Mouse (Mus musculus): ENCODE measurements at regions not wholly inside any gene's neighbourhood (a gene's known extent, or its start where the extent isn't known, plus 50 kb on each side); places are given as distances from the start of the nearest gene placed in this dataset.
"Not testable (repeated sequence)": the region's sequence is repeated elsewhere in the genome, so short reads cannot be mapped to it uniquely, and the experiment has no call there.

DNA sequence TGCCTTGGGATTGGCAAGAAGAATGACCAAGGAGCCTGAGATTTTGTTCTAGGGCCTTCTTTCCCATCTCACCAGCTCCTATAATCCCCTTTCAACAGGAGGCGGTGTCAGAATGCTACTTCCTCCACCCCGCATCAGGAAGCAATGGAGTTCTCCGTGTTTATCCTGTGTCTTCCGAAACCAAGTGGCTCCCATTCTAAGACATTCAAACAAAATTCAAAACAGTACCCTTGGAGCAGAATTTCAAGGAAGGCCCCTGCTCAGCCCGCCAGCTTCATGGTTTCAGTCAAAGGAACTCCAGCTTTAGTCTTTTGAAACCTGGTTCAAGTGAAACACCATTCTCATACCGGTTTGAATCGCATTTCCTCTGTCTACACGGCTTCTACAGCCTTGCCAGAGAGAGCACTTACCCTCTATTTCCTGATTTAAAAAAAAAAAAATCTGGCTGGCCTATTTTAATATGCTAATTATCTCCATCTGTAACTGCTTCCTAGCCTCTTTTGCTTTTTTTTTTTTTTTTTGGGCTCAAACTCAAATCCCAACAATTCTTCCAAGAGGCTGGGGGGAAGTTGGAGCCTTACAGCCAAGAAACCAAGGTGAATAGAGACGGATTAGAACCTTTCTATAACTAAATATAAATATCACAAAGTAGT, 167.7 kb upstream of the Fam3c start:
- no peak for DNase-seq (ENCODE audit: low read depth, low spot score)

DNA sequence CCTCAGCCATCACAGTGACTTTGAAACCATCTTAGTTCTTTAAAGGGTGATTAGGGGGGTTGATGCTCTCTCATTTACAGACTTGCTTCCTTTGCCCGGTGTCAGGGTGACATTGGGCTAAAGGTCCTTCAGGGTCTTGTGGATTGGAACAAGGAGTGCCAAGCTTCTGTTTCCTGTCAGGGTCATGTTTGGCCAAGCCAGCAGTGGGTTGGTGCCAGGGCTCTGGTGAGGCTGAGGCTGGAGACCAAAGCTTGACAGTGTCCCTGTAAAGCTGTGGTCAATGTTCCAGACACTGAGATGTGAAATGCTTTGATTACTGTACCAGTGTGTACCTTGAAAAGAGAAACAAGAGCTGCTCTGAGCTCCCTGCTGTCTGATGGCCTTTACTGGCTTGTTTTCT, 150.8 kb upstream of the Fam3c start:
- no peak for DNase-seq (ENCODE audit: low read depth, low spot score)

DNA sequence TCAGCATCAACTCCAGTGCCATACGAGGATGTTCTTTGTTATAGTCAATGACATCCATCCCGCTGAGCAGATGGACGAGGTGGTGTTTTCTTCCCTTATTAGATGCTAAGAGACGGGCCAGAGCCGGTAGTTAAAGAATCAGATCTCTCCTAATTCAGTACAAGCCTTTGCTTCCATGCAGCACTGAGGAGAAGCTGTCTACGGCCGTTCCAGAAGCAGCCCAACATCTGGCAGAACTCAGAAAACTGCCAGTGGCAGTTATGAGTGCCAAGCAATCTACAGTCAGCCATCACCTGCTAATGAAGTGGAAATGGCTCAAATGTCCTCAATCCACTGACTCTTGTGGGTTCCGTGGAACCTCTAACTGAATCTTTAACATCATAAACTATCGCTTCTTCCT, 141.3 kb upstream of the Fam3c start:
- DNase-seq (ENCODE audit: low read depth, low spot score) = no peak

DNA sequence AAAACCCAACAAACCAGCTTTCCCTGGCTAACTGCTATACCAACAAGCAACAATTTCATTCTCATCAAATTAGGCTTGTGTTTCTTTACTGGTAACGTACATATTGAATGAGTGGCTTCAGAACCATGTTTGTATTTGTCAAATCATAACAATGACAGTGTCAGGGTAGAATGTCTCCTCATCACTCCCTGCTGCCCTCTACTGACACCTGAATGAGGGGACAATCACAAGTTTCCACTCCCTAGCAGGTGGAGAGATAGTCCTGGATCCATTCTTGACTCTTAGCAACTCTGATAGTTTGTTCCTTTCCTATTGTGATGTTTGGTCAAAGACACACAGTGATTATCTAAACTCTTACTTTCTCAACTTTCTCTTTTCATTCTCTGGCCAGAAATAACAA, 140.4 kb upstream of the Fam3c start:
- peak; percentile 11 for DNase-seq (ENCODE audit: low read depth, low spot score)

DNA sequence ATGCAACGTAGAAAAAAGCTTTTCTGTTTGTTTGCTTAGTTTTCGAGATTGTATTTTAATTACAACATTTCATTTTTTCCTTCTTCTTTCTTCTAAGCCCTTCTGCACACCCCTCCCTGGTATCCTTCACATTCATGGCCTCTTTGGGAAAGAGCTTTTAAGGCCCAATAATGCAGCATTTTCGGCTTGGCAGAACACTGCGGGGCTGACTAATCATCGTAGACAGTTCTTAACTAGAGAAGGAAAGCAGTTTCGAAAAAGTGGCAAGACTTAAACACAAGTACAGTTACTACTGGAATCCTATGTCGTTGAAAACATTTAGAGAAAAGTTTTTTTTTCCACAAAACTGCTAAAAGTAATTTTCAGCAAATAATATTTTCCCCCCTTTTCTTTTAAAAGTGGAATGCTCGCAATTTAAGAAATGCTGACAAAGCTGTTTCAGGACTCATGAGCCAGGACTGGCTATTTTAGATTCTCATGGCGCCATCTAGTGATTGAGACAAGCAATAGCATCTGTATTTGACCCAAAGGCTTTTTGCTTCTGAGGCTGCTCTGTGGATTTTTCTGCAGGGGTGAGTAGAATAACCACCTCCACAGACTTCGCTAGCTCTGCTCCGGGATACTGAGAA, 137.7 kb upstream of the Fam3c start:
- peak; percentile 62 for DNase-seq (ENCODE audit: low read depth, low spot score)

DNA sequence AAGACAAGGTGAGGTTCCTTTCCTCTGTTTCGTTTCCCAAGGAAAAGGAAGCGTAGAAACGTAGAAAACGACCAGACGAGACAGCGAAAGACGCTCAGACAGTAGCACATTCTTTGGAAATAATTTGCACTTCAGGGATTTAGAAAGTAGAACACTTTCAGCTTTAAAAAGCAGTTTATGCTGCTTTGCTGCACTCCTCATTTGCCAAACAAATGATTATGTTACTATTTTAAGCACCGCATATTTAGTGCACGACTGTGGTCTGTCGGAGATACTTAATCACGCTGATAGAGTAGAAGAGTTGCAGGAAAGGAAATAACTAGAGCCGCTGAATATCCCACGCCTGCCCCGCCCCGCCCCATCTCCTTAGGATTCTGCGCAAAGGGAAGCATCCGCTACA, 136.9 kb upstream of the Fam3c start:
- DNase-seq (ENCODE audit: low read depth, low spot score) = no peak

DNA sequence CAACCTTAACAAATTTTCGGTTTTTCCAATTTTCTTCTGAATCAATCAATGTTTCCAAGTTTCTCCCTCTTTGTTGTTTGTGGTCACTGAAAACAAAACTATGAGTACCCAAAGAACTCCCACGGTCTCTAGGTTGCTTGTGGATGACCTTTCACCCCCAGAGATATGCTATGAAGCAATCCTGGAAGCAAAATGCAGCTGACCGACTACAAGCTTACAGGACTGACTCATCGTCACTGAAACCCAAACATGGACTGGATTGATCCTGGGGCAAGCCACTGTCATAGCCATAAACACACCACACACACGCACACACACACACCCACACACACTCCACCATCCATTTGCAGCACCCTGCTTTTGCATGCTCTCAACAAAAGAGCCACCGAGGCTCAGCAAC, 134.7 kb upstream of the Fam3c start:
- DNase-seq (ENCODE audit: low read depth, low spot score) = no peak

DNA sequence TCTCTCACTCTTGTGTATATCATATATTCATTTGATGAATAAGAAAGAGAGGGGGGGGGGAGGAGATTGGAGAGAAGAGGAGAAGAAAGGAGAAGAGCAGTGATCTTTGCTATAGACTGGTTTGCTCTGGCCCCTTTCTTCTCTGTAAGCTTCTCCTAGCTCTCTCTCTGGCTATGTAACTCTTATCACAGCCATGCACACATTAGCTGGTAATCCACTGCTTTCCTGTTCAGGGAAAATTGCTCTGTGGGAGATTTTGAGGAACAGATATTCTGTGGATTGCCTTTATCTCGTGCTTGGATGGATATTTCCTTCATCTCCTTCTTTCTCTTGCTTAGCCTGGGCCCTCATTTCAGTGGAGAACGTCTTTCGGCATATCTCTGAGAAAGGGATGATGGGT, 131.4 kb upstream of the Fam3c start:
- DNase-seq (ENCODE audit: low read depth, low spot score) = no peak

DNA sequence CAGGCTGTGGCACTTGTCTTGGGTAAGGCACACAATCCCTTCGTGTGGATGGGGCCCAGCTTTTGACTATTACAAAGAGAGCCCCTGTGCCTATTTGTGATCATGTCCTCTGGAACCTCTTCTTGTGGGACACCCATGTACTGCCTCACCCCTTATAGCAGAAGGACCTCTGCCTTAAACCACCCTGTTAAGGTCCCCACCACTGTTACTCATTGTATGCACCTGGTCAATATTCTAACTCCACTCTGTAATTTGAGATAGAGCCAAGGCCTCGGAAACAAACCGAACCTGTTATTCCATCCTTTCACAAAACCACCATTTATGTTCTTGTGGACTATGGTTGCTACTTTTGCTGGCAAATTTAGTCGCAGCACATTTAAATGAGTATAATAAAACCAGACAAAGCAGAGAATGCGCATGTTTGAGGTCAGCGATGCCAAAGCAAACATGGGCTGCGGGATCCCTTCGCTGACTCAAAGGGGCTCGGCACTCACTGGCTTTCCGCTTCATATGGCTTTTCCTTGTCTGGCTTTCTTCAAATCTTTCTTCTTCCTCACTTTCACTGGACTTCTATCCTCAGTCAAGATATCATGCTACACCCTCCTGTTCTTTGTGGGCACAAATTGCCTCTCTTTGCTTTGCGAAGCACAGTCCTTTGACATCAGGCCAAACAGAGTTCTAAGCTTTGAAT, 129.9 kb upstream of the Fam3c start:
- no peak for DNase-seq (ENCODE audit: low read depth, low spot score)

DNA sequence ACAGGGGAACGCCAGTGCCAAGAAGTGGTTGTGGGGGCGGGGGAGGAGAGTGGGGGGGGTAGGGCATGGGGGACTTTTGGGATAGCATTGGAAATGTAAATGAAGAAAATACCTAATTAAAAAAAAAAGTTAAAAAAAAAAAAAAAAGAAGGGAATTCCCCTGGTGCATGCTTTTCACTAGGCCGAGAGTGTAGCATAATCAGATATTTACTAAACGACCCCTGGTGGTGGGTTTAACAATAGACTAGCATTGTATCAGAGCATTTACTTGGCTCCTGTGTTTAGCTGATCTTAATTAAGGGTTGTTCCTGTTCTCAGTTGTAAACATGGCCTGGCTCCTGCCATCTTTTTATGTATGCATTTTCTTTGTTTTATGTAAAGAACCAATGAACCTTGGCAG, 126.2 kb upstream of the Fam3c start:
- peak; percentile 15 for DNase-seq (ENCODE audit: low read depth, low spot score)

GRCm38 (mm10) chr6:22474604-22475003, 118.6 kb upstream of the Fam3c start:
- no peak for DNase-seq (ENCODE audit: low read depth, low spot score)

DNA sequence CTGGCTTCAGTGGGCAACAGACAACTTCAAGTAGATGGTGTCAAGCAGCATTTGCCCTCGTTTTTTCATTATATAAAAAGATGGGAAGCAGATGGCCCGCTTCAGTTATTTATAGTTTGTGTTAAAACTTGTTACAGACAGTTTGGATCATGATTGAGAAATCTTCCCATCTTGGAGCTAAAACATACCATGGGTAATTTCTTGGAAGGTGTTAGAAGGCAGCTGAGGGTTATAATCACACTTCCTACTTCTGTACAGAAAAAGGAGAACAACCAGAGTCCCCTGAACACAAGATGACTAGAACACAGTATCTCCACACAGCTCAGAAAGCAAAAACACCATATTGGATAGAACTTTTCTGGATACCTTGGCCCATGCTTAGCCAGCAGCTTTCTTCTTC, 118.0 kb upstream of the Fam3c start:
- DNase-seq (ENCODE audit: low read depth, low spot score) = no peak

DNA sequence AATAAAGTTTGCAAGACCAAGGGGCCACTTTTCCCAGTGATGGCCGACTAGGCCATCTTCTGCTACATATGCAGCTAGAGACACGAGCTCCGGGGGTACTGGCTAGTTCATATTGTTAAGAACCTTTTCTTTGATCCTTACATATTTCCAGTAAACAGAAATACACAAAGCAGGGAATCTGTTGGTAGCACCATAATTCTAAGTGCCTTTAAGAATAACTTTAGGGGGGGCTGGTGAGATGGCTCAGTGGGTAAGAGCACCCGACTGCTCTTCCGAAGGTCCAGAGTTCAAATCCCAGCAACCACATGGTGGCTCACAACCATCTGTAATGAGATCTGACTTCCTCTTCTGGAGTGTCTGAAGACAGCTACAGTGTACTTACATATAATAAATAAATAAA, 116.4 kb upstream of the Fam3c start:
- DNase-seq (ENCODE audit: low read depth, low spot score) = not testable (repeated sequence)

- no peak for DNase-seq (ENCODE audit: low read depth, low spot score)
Observed at GRCm38 (mm10) chr6:22467334-22467993, 111.4 kb upstream of the Fam3c start.

GRCm38 (mm10) chr6:22465926-22466325, 109.9 kb upstream of the Fam3c start:
- no peak for DNase-seq (ENCODE audit: low read depth, low spot score)

- DNase-seq (ENCODE audit: low read depth, low spot score) = no peak
Observed at GRCm38 (mm10) chr6:22459440-22460016, 103.5 kb upstream of the Fam3c start.

GRCm38 (mm10) chr6:22452203-22452602, 96.2 kb upstream of the Fam3c start:
- no peak for DNase-seq (ENCODE audit: low read depth, low spot score)

GRCm38 (mm10) chr6:22450501-22450900, 94.5 kb upstream of the Fam3c start:
- DNase-seq (ENCODE audit: low read depth, low spot score) = no peak

DNA sequence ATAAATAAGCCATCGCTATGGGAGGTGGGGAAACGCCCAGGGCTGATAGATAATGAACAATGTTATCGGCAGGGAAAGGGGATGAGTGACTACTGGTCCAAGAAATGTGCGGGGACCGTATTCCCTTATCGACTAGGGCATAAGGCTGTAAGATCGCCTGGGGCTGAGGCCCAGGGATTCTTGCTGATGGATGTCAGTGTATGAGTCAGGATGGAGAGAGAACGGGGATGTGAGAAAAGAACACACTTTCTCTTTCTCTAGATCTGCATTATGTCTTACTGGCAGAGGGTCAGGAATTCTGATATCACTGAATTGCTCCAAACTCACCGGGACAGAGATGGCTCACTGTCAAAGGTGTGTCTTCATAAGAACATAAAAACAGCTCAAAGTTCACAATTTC, 92.9 kb upstream of the Fam3c start:
- no peak for DNase-seq (ENCODE audit: low read depth, low spot score)

- no peak for DNase-seq (ENCODE audit: low read depth, low spot score)
Observed at GRCm38 (mm10) chr6:22447636-22448035, 91.6 kb upstream of the Fam3c start.

DNA sequence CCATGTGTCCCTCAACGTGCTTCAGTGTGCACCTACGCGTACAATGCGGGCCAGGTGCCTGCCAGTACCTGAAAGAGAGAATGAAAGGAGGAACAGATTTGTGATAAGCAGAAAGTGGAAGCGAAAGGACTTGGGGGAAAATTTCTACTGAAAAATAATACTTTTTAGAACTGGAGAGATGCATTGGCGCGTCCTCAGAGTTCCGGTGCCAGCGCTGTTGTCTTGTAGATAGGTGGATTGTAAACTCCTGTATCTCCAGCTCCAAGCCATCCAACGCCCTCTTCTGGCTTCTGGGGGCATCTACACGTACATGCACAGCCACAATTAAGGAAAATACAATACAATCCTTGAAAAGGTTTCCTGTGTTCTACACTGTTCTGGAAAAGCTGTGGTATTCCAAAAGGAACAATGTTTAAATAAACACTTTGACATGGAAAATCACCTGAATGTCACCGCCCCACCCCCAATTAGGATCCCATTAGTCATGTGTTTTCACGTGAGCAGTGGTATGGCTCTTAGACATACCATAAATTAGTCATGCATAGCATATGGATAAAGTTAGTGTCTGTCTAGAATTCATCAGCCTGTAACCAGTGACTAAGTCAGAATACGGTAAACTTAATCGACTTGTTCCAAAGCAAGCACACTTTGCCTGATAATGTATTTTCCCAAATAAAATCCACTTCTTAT, 90.7 kb upstream of the Fam3c start:
- DNase-seq (ENCODE audit: low read depth, low spot score) = peak; percentile 23

GRCm38 (mm10) chr6:22444856-22445255, 88.8 kb upstream of the Fam3c start:
- not testable (repeated sequence) for DNase-seq (ENCODE audit: low read depth, low spot score)
